Mouse (Mus musculus) midbrain, postnatal 0 days (tissue): ENCODE measurements at regions not wholly inside any gene's neighbourhood (a gene's known extent, or its start where the extent isn't known, plus 50 kb on each side); places are given as distances from the start of the nearest gene placed in this dataset.

Source experiments
- ATAC-seq: fragments of 200-750 bp; cut with Nextera tagmentation; 2 replicates; pipeline ENCODE4 v1.8.0; 2017; ENCODE audit warnings: moderate number of reproducible peaks, mild to moderate bottlenecking, moderate TSS enrichment, moderate library complexity; ENCODE audit not compliant: low FRiP score
- DNase-seq: peaks from one replicate; pipeline ENCODE4 v3.0.0-alpha.2; 2015; ENCODE audit warnings: low spot score
- H3K27ac ChIP-seq: fragments of 300-500 bp; sonication (generic); 2 replicates; pipeline ENCODE4 v1.5.1; 2014; ENCODE audit warnings: low read depth, mild to moderate bottlenecking, low read length, mixed read lengths
- H3K27me3 ChIP-seq: fragments of 300-500 bp; sonication (generic); 2 replicates; pipeline ENCODE4 v1.6.1; 2014; ENCODE audit warnings: low read length, control low read depth, mixed read lengths; ENCODE audit not compliant: insufficient read depth
- H3K36me3 ChIP-seq: fragments of 300-500 bp; sonication (generic); 2 replicates; pipeline ENCODE4 v1.6.1; 2014; ENCODE audit warnings: low read length, control low read depth, mixed read lengths; ENCODE audit not compliant: insufficient read depth
- H3K4me1 ChIP-seq: fragments of 300-500 bp; sonication (generic); 2 replicates; pipeline ENCODE4 v1.6.1; 2014; ENCODE audit warnings: mild to moderate bottlenecking, control low read depth, antibody characterized with exemption, low read length, mixed read lengths; ENCODE audit not compliant: insufficient read depth
- H3K4me2 ChIP-seq: fragments of 300-500 bp; sonication (generic); 2 replicates; pipeline ENCODE4 v1.6.1; 2014; ENCODE audit warnings: low read depth, mild to moderate bottlenecking, low read length, mixed read lengths; ENCODE audit not compliant: poor library complexity, severe bottlenecking
- H3K4me3 ChIP-seq: fragments of 300-500 bp; sonication (generic); 2 replicates; pipeline ENCODE4 v1.5.1; 2014; ENCODE audit warnings: low read depth, mild to moderate bottlenecking, low read length, moderate library complexity
- H3K9ac ChIP-seq: fragments of 300-500 bp; sonication (generic); replicated peaks from 2 replicates; pipeline ENCODE4 v1.6.1; 2014; ENCODE audit warnings: mild to moderate bottlenecking, low read length, moderate library complexity, mixed read lengths; ENCODE audit not compliant: poor library complexity, severe bottlenecking
- H3K9me3 ChIP-seq: fragments of 300-500 bp; sonication (generic); 2 replicates; pipeline ENCODE4 v1.6.1; 2016; ENCODE audit warnings: low read length, control low read depth
- CTCF ChIP-seq: IDR thresholded peaks from 2 replicates; pipeline ENCODE4 v1.5.1; 2016; ENCODE audit warnings: antibody characterized with exemption, mild to moderate bottlenecking
- WGBS: fragments of 180-500 bp; shearing (Covaris S2); extraction: QIAGEN DNeasy Blood & Tissue Kit; methylation state at CpG from one replicate; pipeline ENCODE4 v1.1.7; 2014; 5-methylcytosine and 5-hydroxymethylcytosine counted together

GRCm38 (mm10) chr8:10705909-10706308, 302.3 kb downstream of the Irs2 start:
- Histone ChIP-seq H3K9ac (no peak overlapping the region), H3K36me3 (no peaks in the 10 kb centered on the region), H3K4me3 (no peak overlapping the region), H3K9me3 (no peaks in the 10 kb centered on the region), H3K27me3 (no peaks in the 10 kb centered on the region), H3K4me2 (no peak overlapping the region), H3K27ac (no peak overlapping the region), H3K4me1 (0 out of 2 replicates have a peak, but pooled peaks cover 4% of the 10 kb centered on the region)
- ATAC-seq (no peak), DNase-seq (no peak)
- WGBS: 60% methylated on average over 7 of the region's 7 CpGs
- TF ChIP-seq CTCF: no peak

GRCm38 (mm10) chr8:10702755-10703154, 305.5 kb downstream of the Irs2 start:
- no peak overlapping the region for H3K9ac ChIP-seq
- no peak overlapping the region for H3K4me2 ChIP-seq
- DNase-seq: no peak
- no peak for TF ChIP-seq CTCF
- no peaks in the 10 kb centered on the region for H3K27me3 ChIP-seq
- H3K4me1 ChIP-seq: 0 out of 2 replicates have a peak, but pooled peaks cover 4% of the 10 kb centered on the region
- H3K9me3 ChIP-seq: no peaks in the 10 kb centered on the region
- H3K4me3 ChIP-seq: no peak overlapping the region
- no peak for ATAC-seq
- H3K36me3 ChIP-seq: no peaks in the 10 kb centered on the region
- WGBS: 90% methylated on average over 7 of the region's 7 CpGs
- no peak overlapping the region for H3K27ac ChIP-seq

- no peaks in the 10 kb centered on the region for H3K9me3 ChIP-seq
- H3K4me2 ChIP-seq: no peak overlapping the region
- H3K4me3 ChIP-seq: no peak overlapping the region
- 0 out of 2 replicates have a peak, but pooled peaks cover 4% of the 10 kb centered on the region for H3K4me1 ChIP-seq
- H3K36me3 ChIP-seq: no peaks in the 10 kb centered on the region
- no peak for TF ChIP-seq CTCF
- ATAC-seq: no peak
- no peak overlapping the region for H3K9ac ChIP-seq
- no peaks in the 10 kb centered on the region for H3K27me3 ChIP-seq
- H3K27ac ChIP-seq: no peak overlapping the region
- no peak for DNase-seq
- WGBS: 39% methylated on average over 10 of the region's 10 CpGs
Measured at GRCm38 (mm10) chr8:10702248-10702647, 306.0 kb downstream of the Irs2 start.

- no peak overlapping the region for H3K27ac ChIP-seq
- WGBS: 12% methylated on average over 4 of the region's 4 CpGs
Measured at GRCm38 (mm10) chr8:10701648-10702061, 306.6 kb downstream of the Irs2 start.

GRCm38 (mm10) chr8:10701226-10701625, 307.0 kb downstream of the Irs2 start:
- no peak for ATAC-seq
- no peak for TF ChIP-seq CTCF

More at GRCm38 (mm10) chr8:10701648-10702061, 306.6 kb downstream of the Irs2 start:
- Histone ChIP-seq H3K36me3 (no peaks in the 10 kb centered on the region), H3K4me1 (0 out of 2 replicates have a peak, but pooled peaks cover 4% of the 10 kb centered on the region), H3K9me3 (no peaks in the 10 kb centered on the region), H3K4me2 (no peak overlapping the region), H3K4me3 (no peak overlapping the region), H3K27me3 (no peaks in the 10 kb centered on the region), H3K9ac (no peak overlapping the region)
- TF ChIP-seq CTCF: no peak
- DNase-seq (no peak), ATAC-seq (no peak)

GRCm38 (mm10) chr8:10699669-10700068, 308.6 kb downstream of the Irs2 start:
- no peak overlapping the region for H3K4me3 ChIP-seq
- no peak overlapping the region for H3K4me2 ChIP-seq
- H3K9ac ChIP-seq: no peak overlapping the region
- WGBS: 22% methylated on average over 9 of the region's 9 CpGs
- no peaks in the 10 kb centered on the region for H3K36me3 ChIP-seq
- no peaks in the 10 kb centered on the region for H3K27me3 ChIP-seq
- H3K9me3 ChIP-seq: no peaks in the 10 kb centered on the region
- DNase-seq (no peak), ATAC-seq (no peak)
- 0 out of 2 replicates have a peak, but pooled peaks cover 4% of the 10 kb centered on the region for H3K4me1 ChIP-seq
- no peak overlapping the region for H3K27ac ChIP-seq
- no peak for TF ChIP-seq CTCF

More at GRCm38 (mm10) chr8:10701226-10701625, 307.0 kb downstream of the Irs2 start:
- no peak overlapping the region for H3K4me3 ChIP-seq
- no peak overlapping the region for H3K9ac ChIP-seq
- 0 out of 2 replicates have a peak, but pooled peaks cover 4% of the 10 kb centered on the region for H3K4me1 ChIP-seq
- H3K4me2 ChIP-seq: no peak overlapping the region
- DNase-seq: no peak
- H3K27me3 ChIP-seq: no peaks in the 10 kb centered on the region
- WGBS: 67% methylated on average over 4 of the region's 4 CpGs
- no peaks in the 10 kb centered on the region for H3K36me3 ChIP-seq
- no peaks in the 10 kb centered on the region for H3K9me3 ChIP-seq
- H3K27ac ChIP-seq: no peak overlapping the region
